Mouse (Mus musculus) kidney, postnatal 0 days (tissue): ENCODE results near the gene Hnrnpc. TPM values are rescaled to one million over a fixed set of nuclear protein-coding genes. Genes with fewer than 3 reads are reported as not detected.
"Not testable (repeated sequence)": the region's sequence is repeated elsewhere in the genome, so short reads cannot be mapped to it uniquely, and the experiment has no call there.

Source experiments
- ATAC-seq: fragments of 200-750 bp; cut with Nextera tagmentation; replicated peaks from 2 replicates; pipeline ENCODE4 v1.8.0; 2017; ENCODE audit warnings: low read depth, moderate number of reproducible peaks, moderate TSS enrichment, moderate library complexity; ENCODE audit not compliant: low FRiP score
- DNase-seq: peaks from one replicate; pipeline ENCODE4 v3.0.0-alpha.2; 2016; ENCODE audit warnings: low spot score
- H3K27ac ChIP-seq: fragments of 300-500 bp; sonication (generic); 2 replicates; pipeline ENCODE4 v1.5.1; 2014; ENCODE audit warnings: mild to moderate bottlenecking
- H3K27me3 ChIP-seq: fragments of 300-500 bp; sonication (generic); 2 replicates; pipeline ENCODE4 v1.6.1; 2014; ENCODE audit warnings: low read length, mixed read lengths; ENCODE audit not compliant: insufficient read depth
- H3K36me3 ChIP-seq: fragments of 300-500 bp; sonication (generic); 2 replicates; pipeline ENCODE4 v1.6.1; 2014; ENCODE audit warnings: low read length, mixed read lengths; ENCODE audit not compliant: insufficient read depth
- H3K4me1 ChIP-seq: fragments of 300-500 bp; sonication (generic); replicated peaks from 2 replicates; pipeline ENCODE4 v1.6.1; 2014; ENCODE audit warnings: antibody characterized with exemption, low read length, mixed read lengths; ENCODE audit not compliant: insufficient read depth
- H3K4me2 ChIP-seq: fragments of 300-500 bp; sonication (generic); 2 replicates; pipeline ENCODE4 v1.6.1; 2014; ENCODE audit warnings: mild to moderate bottlenecking, low read length, moderate library complexity, mixed read lengths
- H3K4me3 ChIP-seq: fragments of 300-500 bp; sonication (generic); replicated peaks from 2 replicates; pipeline ENCODE4 v1.5.1; 2014; ENCODE audit warnings: low read depth, low read length
- H3K9ac ChIP-seq: fragments of 300-500 bp; sonication (generic); 2 replicates; pipeline ENCODE4 v1.6.1; 2014; ENCODE audit warnings: low read depth, low read length
- H3K9me3 ChIP-seq: fragments of 300-500 bp; sonication (generic); replicated peaks from 2 replicates; pipeline ENCODE4 v1.6.1; 2016; ENCODE audit warnings: low read length, inconsistent platforms, mixed read lengths
- CTCF ChIP-seq: IDR thresholded peaks from 2 replicates; pipeline ENCODE4 v1.5.1; 2016; ENCODE audit warnings: antibody characterized with exemption, low read depth, mild to moderate bottlenecking, moderate library complexity
- WGBS: fragments of 180-500 bp; shearing (Covaris S2); extraction: QIAGEN DNeasy Blood & Tissue Kit; methylation state at CpG from one replicate; pipeline ENCODE4 v1.1.7; 2014; 5-methylcytosine and 5-hydroxymethylcytosine counted together
- polyA plus RNA-seq: library from polyadenylated mRNA; unstranded; fragments of >200 nt; fragmentation: Nextera tagmentation; extraction: Ambion mirVana; gene quantifications from 2 replicates; pipeline ENCODE4 v1.2.1, GENCODE M21; 2015

Gene Hnrnpc
- polyA plus RNA-seq, 1 experiment from 2014 or later = 367 TPM

- H3K9ac ChIP-seq = no peak overlapping the region
- WGBS = 75% methylated on average over 6 of the region's 6 CpGs
- no peak overlapping the region for H3K4me3 ChIP-seq
- no peaks in the 10 kb centered on the region for H3K9me3 ChIP-seq
- no peak overlapping the region for H3K4me2 ChIP-seq
- DNase-seq (no peak), ATAC-seq (no peak)
- H3K27ac ChIP-seq = no peak overlapping the region
- H3K27me3 ChIP-seq = no peaks in the 10 kb centered on the region
- no peaks in the 10 kb centered on the region for H3K4me1 ChIP-seq
- no peak for TF ChIP-seq CTCF
- no peaks in the 10 kb centered on the region for H3K36me3 ChIP-seq
Measured at GRCm38 (mm10) chr14:52043446-52043845, 60.4 kb downstream of the Hnrnpc start.

GRCm38 (mm10) chr14:52042359-52042758, 61.5 kb downstream of the Hnrnpc start, which contains the start of gene Olfr221:
Gene Olfr221, minus strand, starts transcription at chr14:52042459.
- WGBS = 63% methylated on average over 3 of the region's 3 CpGs
- not testable (repeated sequence) for H3K4me3 ChIP-seq, ATAC-seq

GRCm38 (mm10) chr14:52039332-52039731, 64.5 kb downstream of the Hnrnpc start:
- WGBS = 86% methylated on average over 5 of the region's 5 CpGs
- H3K4me2 ChIP-seq = no peak overlapping the region
- TF ChIP-seq CTCF = no peak
- H3K9ac ChIP-seq = no peak overlapping the region
- no peak overlapping the region for H3K4me3 ChIP-seq
- no peaks in the 10 kb centered on the region for H3K9me3 ChIP-seq
- no peak for ATAC-seq
- no peaks in the 10 kb centered on the region for H3K27me3 ChIP-seq
- no peaks in the 10 kb centered on the region for H3K4me1 ChIP-seq
- H3K36me3 ChIP-seq = no peaks in the 10 kb centered on the region
- DNase-seq = no peak
- H3K27ac ChIP-seq = no peak overlapping the region

More at GRCm38 (mm10) chr14:52042359-52042758, 61.5 kb downstream of the Hnrnpc start, which contains the start of gene Olfr221:
- H3K4me1 ChIP-seq, H3K27me3 ChIP-seq, H3K27ac ChIP-seq, DNase-seq, H3K9me3 ChIP-seq, H3K4me2 ChIP-seq, H3K36me3 ChIP-seq, H3K9ac ChIP-seq: not testable (repeated sequence)

- Histone ChIP-seq H3K27me3 (no peaks in the 10 kb centered on the region), H3K4me1 (no peaks in the 10 kb centered on the region), H3K9me3 (no peaks in the 10 kb centered on the region), H3K27ac (no peak overlapping the region), H3K36me3 (no peaks in the 10 kb centered on the region), H3K4me3 (no peak overlapping the region), H3K4me2 (no peak overlapping the region), H3K9ac (no peak overlapping the region)
- 92% methylated on average over 6 of the region's 6 CpGs for WGBS
- no peak for DNase-seq
- no peak for TF ChIP-seq CTCF
- no peak for ATAC-seq
Measured at GRCm38 (mm10) chr14:52035926-52036325, 67.9 kb downstream of the Hnrnpc start.

- H3K36me3 ChIP-seq = no peaks in the 10 kb centered on the region
- no peak for TF ChIP-seq CTCF
- no peak overlapping the region for H3K27ac ChIP-seq
- H3K9me3 ChIP-seq = no peaks in the 10 kb centered on the region
- no peak overlapping the region for H3K4me3 ChIP-seq
- no peak overlapping the region for H3K4me2 ChIP-seq
- WGBS = 83% methylated on average over 4 of the region's 4 CpGs
- H3K9ac ChIP-seq = no peak overlapping the region
- H3K27me3 ChIP-seq = no peaks in the 10 kb centered on the region
- ATAC-seq = no peak
- no peak for DNase-seq
- H3K4me1 ChIP-seq = peaks cover 3% of the 10 kb centered on the region
Measured at GRCm38 (mm10) chr14:52026342-52026741, 77.5 kb downstream of the Hnrnpc start.

- DNase-seq = no peak
- Histone ChIP-seq H3K4me1 (peaks cover 5% of the 10 kb centered on the region), H3K27me3 (no peaks in the 10 kb centered on the region), H3K36me3 (no peaks in the 10 kb centered on the region), H3K9me3 (no peaks in the 10 kb centered on the region), H3K4me3 (no peak overlapping the region), H3K27ac (no peak overlapping the region), H3K9ac (no peak overlapping the region), H3K4me2 (no peak overlapping the region)
- no peak for TF ChIP-seq CTCF
- no peak for ATAC-seq
- 85% methylated on average over 2 of the region's 2 CpGs for WGBS
Measured at GRCm38 (mm10) chr14:52024133-52024532, 79.7 kb downstream of the Hnrnpc start.

Other genes with a start within 250 kb of the Hnrnpc start
- gene Mettl17, start 219.2 kb downstream of the Hnrnpc start, polyA plus RNA-seq = 46.3 and 46.6 TPM in 2 replicates
- gene Slc39a2, start 211.1 kb downstream of the Hnrnpc start, polyA plus RNA-seq = 0.12 and 0.15 TPM in 2 replicates
- 89.2 and 95.3 TPM in 2 replicates for gene Ndrg2, start 189.9 kb downstream of the Hnrnpc start, polyA plus RNA-seq
- gene Tppp2, start 185.6 kb downstream of the Hnrnpc start, polyA plus RNA-seq = not detected in 2 replicates
- not detected in 2 replicates for gene Rnase13, start 181.3 kb downstream of the Hnrnpc start, polyA plus RNA-seq
- 58.0 and 61.3 TPM in 2 replicates for gene Arhgef40, start 119.3 kb downstream of the Hnrnpc start, polyA plus RNA-seq
- gene Tmem253, start 88.4 kb downstream of the Hnrnpc start, polyA plus RNA-seq = 1.7 and 2.3 TPM in 2 replicates
- 34.0 and 35.8 TPM in 2 replicates for gene Zfp219, start 83.3 kb downstream of the Hnrnpc start, polyA plus RNA-seq
- not detected in 2 replicates for gene Olfr221, start 61.6 kb downstream of the Hnrnpc start, polyA plus RNA-seq
- gene Rpgrip1, start 6.7 kb upstream of the Hnrnpc start, polyA plus RNA-seq = 51.1 and 51.2 TPM in 2 replicates
- gene Supt16, start 93.4 kb upstream of the Hnrnpc start, polyA plus RNA-seq = 38.5 and 44.5 TPM in 2 replicates
- gene Chd8, start 153.8 kb upstream of the Hnrnpc start, polyA plus RNA-seq = 22.0 and 23.3 TPM in 2 replicates
- gene Tox4, start 175.1 kb upstream of the Hnrnpc start, polyA plus RNA-seq = 30.8 and 34.4 TPM in 2 replicates
- gene Rab2b, start 175.5 kb upstream of the Hnrnpc start, polyA plus RNA-seq = 12.6 and 14.3 TPM in 2 replicates
- 24.7 and 27.3 TPM in 2 replicates for gene Mettl3, start 201.1 kb upstream of the Hnrnpc start, polyA plus RNA-seq
- 20.9 and 23.4 TPM in 2 replicates for gene Sall2, start 224.7 kb upstream of the Hnrnpc start, polyA plus RNA-seq